Mouse (Mus musculus) liver, embryonic 14.5 days (tissue): ENCODE measurements around the gene Rapgef3. TPM values are rescaled to one million over a fixed set of nuclear protein-coding genes. Genes with fewer than 3 reads are reported as not detected.
A peak's percentile ranks its signal among the peaks of the same experiment; 100 is the strongest.

ENCODE experiments used
- ATAC-seq: fragments of 200-750 bp; cut with Nextera tagmentation; 2 replicates; pipeline ENCODE4 v1.8.0; 2017; ENCODE audit warnings: moderate number of reproducible peaks, mild to moderate bottlenecking, moderate library complexity; ENCODE audit not compliant: insufficient read depth
- DNase-seq, 3 experiments: peaks; one replicate each; pipeline ENCODE4 v3.0.0-alpha.2; 2012 to 2013; ENCODE audit warnings: low read depth in 3 of 3, low spot score in 3 of 3
- H3K27ac ChIP-seq: fragments of 300-500 bp; sonication (generic); 2 replicates; pipeline ENCODE4 v1.5.1; 2014; ENCODE audit warnings: moderate library complexity, mild to moderate bottlenecking, control low read depth, inconsistent platforms
- H3K27me3 ChIP-seq: fragments of 300-500 bp; sonication (generic); 2 replicates; pipeline ENCODE4 v1.6.1; 2014; ENCODE audit warnings: mild to moderate bottlenecking, low read length, moderate library complexity; ENCODE audit not compliant: control insufficient read depth, insufficient read depth
- H3K36me3 ChIP-seq: fragments of 300-500 bp; sonication (generic); replicated peaks from 2 replicates; pipeline ENCODE4 v1.6.1; 2014; ENCODE audit warnings: low read depth; ENCODE audit not compliant: control insufficient read depth, insufficient read depth
- H3K4me1 ChIP-seq, 2 experiments: fragments of 200-500 bp in 1 of 2; fragments of 300-500 bp in 1 of 2; sonication (generic) in 1 of 2; replicated peaks; 2 replicates each; pipeline ENCODE4 v1.6.1; 2012 to 2014; ENCODE audit warnings: antibody characterized with exemption in 1 of 2, inconsistent platforms in 1 of 2, low read length in 1 of 2; ENCODE audit not compliant: control insufficient read depth in 2 of 2, insufficient read depth in 2 of 2
- H3K4me2 ChIP-seq: fragments of 300-500 bp; sonication (generic); 2 replicates; pipeline ENCODE4 v1.6.1; 2014; ENCODE audit warnings: low read depth, mild to moderate bottlenecking, control low read depth, moderate library complexity
- H3K4me3 ChIP-seq, 2 experiments: fragments of 200-500 bp in 1 of 2; fragments of 300-500 bp in 1 of 2; sonication (generic) in 1 of 2; 2 replicates each; pipeline ENCODE4 v1.5.1; 2012 to 2014; ENCODE audit warnings: low read depth in 2 of 2, low read length in 2 of 2, mild to moderate bottlenecking in 2 of 2, control low read depth in 1 of 2, inconsistent platforms in 1 of 2, moderate library complexity in 1 of 2; ENCODE audit not compliant: insufficient read depth in 1 of 2
- H3K9ac ChIP-seq: fragments of 300-500 bp; sonication (generic); replicated peaks from 2 replicates; pipeline ENCODE4 v1.6.1; 2014; ENCODE audit warnings: mild to moderate bottlenecking, control low read depth, moderate library complexity
- H3K9me3 ChIP-seq: fragments of 300-500 bp; sonication (generic); 2 replicates; pipeline ENCODE4 v1.6.1; 2016; ENCODE audit warnings: low read length, mixed read lengths; ENCODE audit not compliant: control insufficient read depth
- CTCF ChIP-seq: IDR thresholded peaks from 2 replicates; pipeline ENCODE4 v1.5.1; 2016; ENCODE audit warnings: antibody characterized with exemption, low read depth, control low read depth
- EP300 ChIP-seq: IDR thresholded peaks from 2 replicates; pipeline ENCODE4 v1.6.1; 2016; ENCODE audit warnings: antibody characterized with exemption, low read depth
- WGBS: fragments of 180-500 bp; shearing (Covaris S2); extraction: QIAGEN DNeasy Blood & Tissue Kit; methylation state at CpG from one replicate; pipeline ENCODE4 v1.1.7; 2014; ENCODE audit not compliant: insufficient replicate concordance; 5-methylcytosine and 5-hydroxymethylcytosine counted together
- polyA plus RNA-seq, 2 experiments: library from polyadenylated mRNA; depleted of rRNA in 1 of 2; stranded (reverse) in 1 of 2; unstranded in 1 of 2; fragments of >200 nt; fragmentation: Nextera tagmentation in 1 of 2; extraction: Ambion mirVana in 1 of 2; gene quantifications; 2 replicates each; pipeline versions ENCODE4 v1.2.1 to v1.2.3; 2012 to 2014

The Rapgef3 gene
- polyA plus RNA-seq, 2 experiments = 0.84 to 2.2 TPM

DNA sequence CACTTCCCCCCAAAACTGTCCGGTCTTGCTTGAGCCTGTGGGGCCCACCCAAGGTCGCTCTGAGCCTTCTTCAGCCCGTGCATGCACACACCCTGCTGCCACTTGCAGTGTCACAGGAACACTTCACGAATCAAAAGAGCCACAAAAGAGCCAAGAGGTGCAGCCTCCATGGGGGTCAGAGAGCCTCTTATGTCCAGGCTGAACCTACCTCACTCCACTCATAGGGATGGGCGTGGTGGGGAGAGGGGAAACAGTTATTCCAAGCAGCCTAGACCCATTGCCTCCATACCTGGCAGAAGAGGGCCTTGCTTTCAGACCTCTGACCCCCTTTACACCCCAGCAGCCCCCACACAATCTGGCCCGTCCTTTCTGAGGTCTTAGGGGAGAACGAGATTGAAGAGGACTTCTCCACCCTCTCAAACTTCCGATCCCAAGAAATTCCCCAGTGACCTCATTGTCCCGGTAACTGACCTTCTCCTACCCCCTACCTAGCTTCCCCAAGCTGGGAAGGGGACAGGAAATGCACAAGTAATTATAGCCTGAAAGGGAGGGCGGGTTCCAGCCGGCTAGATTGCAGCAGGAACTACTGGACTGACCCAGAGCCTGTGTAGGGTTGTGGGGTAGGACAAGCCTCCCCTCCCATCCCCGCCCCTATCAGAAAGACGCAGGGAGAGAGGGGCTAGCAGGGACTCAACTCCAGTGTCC lies 2.5 kb downstream of the Rapgef3 start:
- H3K27ac ChIP-seq = no peak overlapping the region
- H3K4me1 ChIP-seq = no peaks in the 10 kb centered on the region
- 34% methylated on average over 13 of the region's 13 CpGs for WGBS
- H3K4me2 ChIP-seq = no peak overlapping the region
- no peak overlapping the region for H3K9ac ChIP-seq
- DNase-seq (no peak), ATAC-seq (no peak)
- H3K4me3 ChIP-seq = no peak overlapping the region
- H3K9me3 ChIP-seq = no peaks in the 10 kb centered on the region
- TF ChIP-seq EP300 (no peak), CTCF (no peak)
- H3K27me3 ChIP-seq = peaks cover 37% of the 10 kb centered on the region
- no peaks in the 10 kb centered on the region for H3K36me3 ChIP-seq

DNA sequence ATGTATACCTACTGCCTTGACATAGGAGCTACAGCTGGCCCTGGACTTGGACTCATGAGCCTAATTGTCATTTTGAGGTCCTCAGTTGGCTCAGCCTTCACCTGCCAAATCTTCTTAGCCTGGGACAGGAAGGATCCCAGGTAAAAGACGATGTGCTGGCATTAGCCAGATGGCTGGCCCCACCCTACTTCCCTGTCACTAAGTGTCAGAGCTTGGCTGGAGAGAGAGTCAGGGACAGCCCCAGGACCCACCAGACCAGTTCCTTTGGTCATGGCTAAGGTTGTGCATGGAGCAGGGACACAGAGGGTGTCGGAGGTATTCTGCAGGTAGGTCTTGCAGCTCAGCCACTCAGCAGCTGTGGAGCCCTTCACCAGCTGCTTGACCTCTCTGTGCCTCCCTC lies 3.2 kb downstream of the Rapgef3 start:
- no peak for DNase-seq
- Histone ChIP-seq H3K9ac (no peak overlapping the region), H3K27me3 (peaks cover 30% of the 10 kb centered on the region), H3K4me1 (no peaks in the 10 kb centered on the region), H3K36me3 (no peaks in the 10 kb centered on the region), H3K9me3 (no peaks in the 10 kb centered on the region), H3K4me2 (no peak overlapping the region), H3K4me3 (no peak overlapping the region), H3K27ac (no peak overlapping the region)
- 67% methylated on average over 2 of the region's 2 CpGs for WGBS
- TF ChIP-seq CTCF (no peak), EP300 (no peak)
- ATAC-seq = no peak

DNA sequence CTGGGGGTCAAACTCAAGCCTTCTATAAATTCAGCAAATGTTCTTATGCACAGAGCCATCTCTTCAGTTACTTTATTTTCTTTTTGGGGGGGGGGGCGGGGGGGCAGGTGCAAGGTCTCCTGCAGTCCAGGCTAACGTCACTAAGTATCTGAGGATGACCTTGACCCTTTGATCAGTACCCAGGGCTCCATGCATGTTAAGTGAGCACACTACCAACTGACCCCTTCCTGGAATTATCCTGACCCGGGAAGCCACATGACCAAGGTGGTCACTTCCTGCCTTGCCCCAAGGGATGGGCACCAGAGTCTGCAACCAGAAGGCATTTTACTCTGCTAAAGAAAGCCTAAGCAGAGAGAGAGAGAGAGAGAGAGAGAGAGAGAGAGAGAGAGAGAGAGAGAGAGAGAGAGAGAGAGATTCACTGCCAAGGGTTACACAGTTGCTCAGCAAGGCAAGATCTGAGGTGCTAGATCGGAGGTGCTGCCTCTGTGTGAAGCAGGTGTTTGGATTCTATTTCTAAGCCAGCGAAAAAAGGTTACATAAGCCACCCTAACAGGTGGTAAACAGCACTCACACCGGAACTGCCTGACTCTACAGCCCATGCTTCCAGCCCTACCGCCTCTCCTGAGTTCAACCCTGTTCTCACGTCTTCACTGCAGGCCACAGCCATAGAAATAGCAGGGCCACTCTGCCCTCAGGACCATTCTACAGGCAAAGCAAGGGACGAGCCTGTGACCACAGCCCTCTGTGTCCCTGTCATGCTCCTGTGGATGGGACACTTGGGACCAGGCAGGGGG lies 4.3 kb downstream of the Rapgef3 start:
- H3K4me2 ChIP-seq = no peak overlapping the region
- ATAC-seq (no peak), DNase-seq (no peak)
- H3K4me1 ChIP-seq = no peaks in the 10 kb centered on the region
- H3K27ac ChIP-seq = no peak overlapping the region
- no peak for TF ChIP-seq EP300
- TF ChIP-seq CTCF = no peak
- H3K9me3 ChIP-seq = no peaks in the 10 kb centered on the region
- no peak overlapping the region for H3K9ac ChIP-seq
- H3K27me3 ChIP-seq = peaks cover 28% of the 10 kb centered on the region
- no peaks in the 10 kb centered on the region for H3K36me3 ChIP-seq
- WGBS = 52% methylated on average over 9 of the region's 9 CpGs
- H3K4me3 ChIP-seq = no peak overlapping the region

DNA sequence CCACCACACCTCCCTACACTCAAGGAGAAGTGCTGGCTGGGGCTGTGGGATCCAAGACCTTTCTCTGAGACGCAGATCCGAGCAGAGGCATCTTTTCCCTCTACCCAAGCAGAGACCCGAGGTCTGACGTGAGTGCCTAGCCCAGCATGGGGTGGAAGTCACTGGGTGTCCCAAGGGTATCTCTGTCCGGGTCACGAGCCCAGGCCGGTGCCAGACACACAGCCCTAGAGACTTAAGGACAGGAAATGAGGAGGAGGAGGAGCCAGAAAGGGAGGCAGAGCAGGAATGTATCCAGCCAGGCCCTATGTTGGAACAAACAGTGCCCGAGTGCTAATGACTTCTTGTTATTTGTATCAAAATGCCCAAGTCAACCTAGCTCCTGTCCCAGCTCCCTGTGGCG lies 5.0 kb downstream of the Rapgef3 start:
- Histone ChIP-seq H3K9ac (no peak overlapping the region), H3K9me3 (no peaks in the 10 kb centered on the region), H3K27ac (no peak overlapping the region), H3K4me3 (no peak overlapping the region), H3K27me3 (peaks cover 21% of the 10 kb centered on the region), H3K4me1 (no peaks in the 10 kb centered on the region), H3K36me3 (no peaks in the 10 kb centered on the region), H3K4me2 (no peak overlapping the region)
- no peak for DNase-seq
- no peak for ATAC-seq
- WGBS = 58% methylated on average over 9 of the region's 9 CpGs
- no peak for TF ChIP-seq CTCF
- TF ChIP-seq EP300 = no peak

DNA sequence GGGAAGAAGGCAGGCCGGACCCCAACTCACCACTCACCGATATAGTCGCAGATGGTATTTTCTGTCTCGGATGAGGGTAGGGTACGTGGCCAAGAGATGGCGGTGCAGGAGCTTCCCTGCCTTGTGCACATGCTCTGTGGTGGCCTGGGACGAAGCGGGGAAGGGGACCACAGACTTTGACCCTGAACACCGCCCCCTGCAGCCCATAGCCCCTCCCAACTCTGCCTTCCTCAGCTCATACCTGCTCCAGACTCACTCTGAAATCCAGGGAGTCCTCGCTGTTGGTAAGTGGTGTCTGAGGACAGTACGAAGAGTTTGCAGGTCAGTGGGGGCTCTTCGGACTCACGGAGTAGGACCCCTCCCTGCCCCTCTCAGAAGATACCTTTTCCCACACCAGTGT lies 6.3 kb downstream of the Rapgef3 start:
- no peak overlapping the region; the same call in 1 of the 2 replicates for H3K4me2 ChIP-seq
- H3K27ac ChIP-seq = no peak overlapping the region

More for the DNA sequence above, 6.3 kb downstream of the Rapgef3 start:
- 0 out of 2 replicates have a peak, but pooled peaks have one; percentile 5 for TF ChIP-seq CTCF
- no peak for TF ChIP-seq EP300
- no peak for DNase-seq
- Histone ChIP-seq H3K27me3 (peaks cover 8% of the 10 kb centered on the region), H3K36me3 (no peaks in the 10 kb centered on the region), H3K9me3 (no peaks in the 10 kb centered on the region), H3K4me1 (no peaks in the 10 kb centered on the region), H3K4me3 (no peak overlapping the region), H3K9ac (no peak overlapping the region)
- 65% methylated on average over 13 of the region's 13 CpGs for WGBS
- ATAC-seq = no peak
